Mouse (Mus musculus) cerebellum, adult 2 months (tissue): ENCODE data around the gene Mvd. TPM values are rescaled to one million over a fixed set of nuclear protein-coding genes. Genes with fewer than 3 reads are reported as not detected.

ENCODE experiments used
- DNase-seq, 2 experiments: peaks; one replicate each; pipeline ENCODE4 v3.0.0; 2021
- H3K27ac ChIP-seq: fragments of 200-500 bp; 2 replicates; pipeline ENCODE4 v1.5.1; 2012; ENCODE audit warnings: low read length, control low read depth, inconsistent platforms; ENCODE audit not compliant: insufficient read depth
- H3K27me3 ChIP-seq: fragments of 200-500 bp; 2 replicates; pipeline ENCODE4 v1.6.1; 2012; ENCODE audit warnings: inconsistent platforms, mild to moderate bottlenecking, low read length, moderate library complexity; ENCODE audit not compliant: control insufficient read depth, insufficient read depth
- H3K4me1 ChIP-seq: fragments of 200-500 bp; 2 replicates; pipeline ENCODE4 v1.6.1; 2011; ENCODE audit warnings: low read length; ENCODE audit not compliant: control insufficient read depth, insufficient read depth
- H3K4me3 ChIP-seq: fragments of 200-500 bp; replicated peaks from 2 replicates; pipeline ENCODE3; 2011; ENCODE audit warnings: mild to moderate bottlenecking, low read depth, low read length, control low read depth; ENCODE audit not compliant: insufficient read depth
- CTCF ChIP-seq: fragments of 200-500 bp; IDR thresholded peaks from 2 replicates; pipeline ENCODE4 v1.5.1; 2011; ENCODE audit warnings: low read depth, mild to moderate bottlenecking, control low read depth, low read length, moderate library complexity, borderline replicate concordance; ENCODE audit not compliant: insufficient read depth
- POLR2A ChIP-seq: fragments of 200-500 bp; IDR thresholded peaks from 2 replicates; pipeline ENCODE4 v1.6.1; 2011; ENCODE audit warnings: low read length, control low read depth, borderline replicate concordance; ENCODE audit not compliant: insufficient read depth
- WGBS: fragments of 180-500 bp; shearing (Covaris S2); methylation state at CpG from one replicate; pipeline ENCODE4 v1.1.7; 2018; 5-methylcytosine and 5-hydroxymethylcytosine counted together
- polyA plus RNA-seq: library from polyadenylated mRNA; depleted of rRNA; stranded (reverse); fragments of >200 nt; gene quantifications from 2 replicates; pipeline ENCODE4 v1.2.3, GENCODE M21; 2012

The Mvd gene
- polyA plus RNA-seq, 1 experiment, result 43.6 TPM

- WGBS, result 78% methylated on average over 8 of the region's 8 CpGs
- no peak for TF ChIP-seq POLR2A
- H3K27ac ChIP-seq, result no peak overlapping the region
Measured at GRCm38 (mm10) chr8:122462510-122462909, 19.3 kb upstream of the Mvd start.

DNA sequence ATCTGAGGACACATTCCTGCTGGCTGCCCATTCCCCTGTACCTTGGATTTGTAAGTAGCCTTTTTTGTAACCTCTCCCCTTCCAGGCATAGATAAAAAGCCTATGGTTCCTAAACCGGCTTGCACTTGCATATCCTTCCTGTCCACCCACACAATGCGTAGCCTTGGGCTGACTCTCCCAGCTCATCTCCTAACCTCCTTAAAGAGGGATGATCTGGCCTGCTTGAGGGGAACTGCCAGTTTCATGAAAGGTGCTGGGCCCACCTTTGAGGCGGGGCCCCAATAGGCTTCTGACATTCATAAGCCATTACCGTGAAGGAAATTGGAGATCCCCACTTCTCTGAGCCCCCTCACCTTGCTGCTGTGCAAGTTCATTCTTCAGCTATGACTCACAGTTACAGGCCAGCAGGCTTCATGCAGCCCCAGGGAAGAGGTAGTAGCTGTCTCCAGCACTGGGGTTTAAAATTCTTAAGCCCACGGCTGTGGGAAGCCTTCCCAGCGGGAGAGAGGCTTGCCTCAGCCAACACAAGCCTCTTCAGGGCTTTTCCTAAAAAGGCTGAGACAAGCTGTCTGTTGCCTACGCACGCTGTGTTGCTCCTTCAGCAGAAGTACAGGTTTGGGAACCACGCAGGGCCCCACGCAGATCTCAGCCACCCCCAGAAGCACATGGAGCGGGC, 18.4 kb upstream of the Mvd start:
- Histone ChIP-seq H3K27me3 (no peaks in the 10 kb centered on the region), H3K4me3 (no peak overlapping the region), H3K27ac (no peak overlapping the region), H3K4me1 (peaks cover 5% of the 10 kb centered on the region; the same call in 1 of the 2 replicates)
- TF ChIP-seq CTCF (no peak), POLR2A (no peak)
- 64% methylated on average over 11 of the region's 11 CpGs for WGBS
- DNase-seq, result no peak

More at GRCm38 (mm10) chr8:122462510-122462909, 19.3 kb upstream of the Mvd start:
- Histone ChIP-seq H3K27me3 (no peaks in the 10 kb centered on the region), H3K4me3 (no peak overlapping the region), H3K4me1 (peaks cover 5% of the 10 kb centered on the region; the same call in 1 of the 2 replicates)
- DNase-seq, result no peak

DNA sequence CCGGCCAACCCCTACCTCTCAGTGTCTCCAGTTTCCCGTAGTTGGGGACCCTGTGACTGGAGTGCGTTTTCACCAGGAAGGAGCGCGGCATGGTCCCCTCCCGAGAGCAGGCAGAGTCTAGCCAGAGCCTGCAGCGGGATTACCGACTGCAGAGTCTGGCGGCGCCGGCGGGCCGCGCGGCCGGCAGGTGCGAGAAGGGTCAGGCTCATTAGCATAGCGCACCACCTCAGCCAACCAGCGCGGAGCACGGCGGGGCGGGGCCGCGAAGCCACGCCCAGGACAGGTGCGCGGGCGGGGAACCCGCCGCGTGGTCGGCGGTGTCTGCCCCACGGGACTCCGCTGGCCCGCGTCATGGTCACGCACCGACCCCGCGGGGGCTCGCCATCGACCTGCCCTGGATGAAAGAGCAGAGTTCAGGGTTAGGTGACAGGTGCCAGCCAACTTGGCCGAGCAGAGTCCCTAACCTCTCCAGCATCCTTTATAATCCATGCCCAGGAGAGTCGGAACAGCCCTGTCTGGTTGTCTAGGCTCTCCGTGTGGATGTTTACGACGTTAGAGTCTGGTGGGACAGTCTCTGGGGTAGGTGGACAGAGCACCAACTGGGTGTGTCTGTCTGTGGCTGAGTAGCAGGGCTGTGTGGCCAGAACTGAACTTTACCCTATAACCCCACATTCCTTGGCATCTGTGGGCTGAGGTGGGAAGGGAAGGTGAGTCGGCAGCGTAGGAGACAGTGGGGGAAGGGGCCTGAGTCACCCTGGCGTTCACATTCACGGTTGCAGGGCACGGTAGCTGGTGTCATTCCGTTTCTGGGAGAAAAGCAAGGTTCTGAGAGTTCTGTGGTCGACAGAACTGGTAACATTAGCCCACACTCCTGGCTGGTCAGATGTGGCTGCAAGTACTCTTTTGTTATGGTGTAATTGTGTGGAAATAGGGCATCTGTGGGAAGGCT, 17.6 kb upstream of the Mvd start, which contains the start of gene Snai3:
TSS of gene Snai3 (minus strand) at position 210 of the 949 bp plus-strand sequence.
- TF ChIP-seq CTCF (no peak), POLR2A (no peak; the same call in 1 of the 2 replicates)
- Histone ChIP-seq H3K4me1 (peaks cover 5% of the 10 kb centered on the region; the same call in 1 of the 2 replicates), H3K4me3 (peak within 1 kb of the TSS; percentile 45), H3K27me3 (no peaks in the 10 kb centered on the region), H3K27ac (no peak within 1 kb of the TSS)
- WGBS, result 5% methylated on average over 56 of the region's 56 CpGs
- DNase-seq, result peak; percentile 72 to 78

DNA sequence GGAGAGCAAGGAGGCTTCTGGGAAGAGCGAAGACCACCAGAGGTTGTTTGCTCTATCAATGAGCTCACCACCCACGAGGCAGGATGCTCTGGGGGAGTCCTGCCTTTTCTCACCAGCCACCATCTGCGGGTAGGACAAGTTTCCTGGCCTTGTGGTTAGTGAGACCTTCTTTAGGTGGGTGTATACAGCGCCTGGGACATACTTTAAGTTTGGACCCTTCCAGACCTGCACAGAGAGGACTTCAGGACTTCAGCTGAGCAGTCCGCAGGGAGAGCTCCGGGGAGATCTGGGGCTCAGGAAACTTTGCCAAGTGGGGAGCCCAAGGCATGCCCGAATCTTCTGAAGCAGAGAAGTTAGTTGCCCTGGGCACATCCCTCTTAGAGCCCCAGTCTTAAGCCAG, 16.8 kb upstream of the Mvd start:
- Histone ChIP-seq H3K4me3 (peak overlapping the region; percentile 42), H3K4me1 (peaks cover 5% of the 10 kb centered on the region; the same call in 1 of the 2 replicates), H3K27ac (no peak overlapping the region), H3K27me3 (no peaks in the 10 kb centered on the region)
- 22% methylated on average over 7 of the region's 7 CpGs for WGBS
- TF ChIP-seq CTCF (no peak), POLR2A (no peak)
- DNase-seq, result no peak

GRCm38 (mm10) chr8:122459218-122459900, 16.1 kb upstream of the Mvd start:
- H3K27ac ChIP-seq, result no peak overlapping the region
- no peak for DNase-seq

GRCm38 (mm10) chr8:122457171-122457570, 13.9 kb upstream of the Mvd start:
- 73% methylated on average over 11 of the region's 11 CpGs for WGBS
- peaks cover 5% of the 10 kb centered on the region; the same call in 1 of the 2 replicates for H3K4me1 ChIP-seq
- DNase-seq, result no peak
- no peak overlapping the region for H3K4me3 ChIP-seq
- no peaks in the 10 kb centered on the region for H3K27me3 ChIP-seq
- TF ChIP-seq CTCF, result no peak
- no peak for TF ChIP-seq POLR2A
- no peak overlapping the region for H3K27ac ChIP-seq

More at GRCm38 (mm10) chr8:122459218-122459900, 16.1 kb upstream of the Mvd start:
- H3K4me3 ChIP-seq, result no peak overlapping the region
- H3K27me3 ChIP-seq, result no peaks in the 10 kb centered on the region
- TF ChIP-seq POLR2A (no peak), CTCF (peak; percentile 24; the same call in 1 of the 2 replicates)
- H3K4me1 ChIP-seq, result peaks cover 5% of the 10 kb centered on the region; the same call in 1 of the 2 replicates
- WGBS, result 55% methylated on average over 6 of the region's 6 CpGs

DNA sequence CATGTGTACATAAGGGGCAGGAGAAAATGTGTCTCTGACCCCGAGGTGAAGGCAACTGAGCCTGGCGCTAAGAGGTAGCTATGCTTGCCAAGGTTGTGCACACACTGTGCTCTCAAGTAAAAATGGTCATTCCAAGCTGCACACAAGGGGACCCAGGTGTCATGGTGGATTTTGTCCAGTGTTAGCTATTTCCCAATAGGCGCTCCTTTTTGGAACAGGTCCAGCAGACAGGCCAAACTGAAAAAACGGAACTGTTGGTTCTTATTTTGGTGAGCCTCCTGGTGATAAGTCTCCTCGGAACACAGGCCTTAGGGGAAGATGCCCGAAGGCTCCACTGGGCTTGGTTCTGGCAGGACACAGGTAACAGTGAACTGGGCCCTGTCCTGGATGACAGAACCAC, 11.2 kb upstream of the Mvd start:
- no peak overlapping the region for H3K4me3 ChIP-seq
- no peak for TF ChIP-seq CTCF
- TF ChIP-seq POLR2A, result no peak
- no peak overlapping the region for H3K27ac ChIP-seq
- DNase-seq, result no peak
- H3K4me1 ChIP-seq, result no peaks in the 10 kb centered on the region
- H3K27me3 ChIP-seq, result no peaks in the 10 kb centered on the region
- WGBS, result 43% methylated on average over 6 of the region's 6 CpGs
